Mouse (Mus musculus): ENCODE results near the gene Hcn2.

DNA sequence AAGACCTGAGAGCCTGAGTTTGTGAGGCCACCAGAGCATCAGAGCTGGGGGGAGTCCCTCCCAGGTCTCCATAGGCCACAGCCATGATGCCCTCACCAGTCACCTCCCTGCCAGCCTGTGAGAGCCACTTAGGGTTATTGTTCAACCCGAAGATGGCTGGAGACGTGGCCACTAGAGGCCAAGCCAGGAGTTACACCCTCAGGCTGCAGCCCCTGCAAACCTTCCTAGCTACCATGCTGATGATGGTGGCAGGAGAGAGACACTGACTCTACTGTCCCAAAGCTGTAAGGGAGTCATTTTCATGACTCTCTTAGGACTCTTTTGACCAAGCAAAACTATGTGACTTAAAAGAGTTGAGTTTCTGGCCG is 44.4 kb upstream of the Hcn2 start:
- peak; percentile 21; the same call in 1 of the 2 replicates for TF ChIP-seq CTCF (IDR thresholded peaks at IDR 0.05; ENCODE audit: low read depth)
- no peak for TF ChIP-seq EP300 (IDR thresholded peaks at IDR 0.05; ENCODE audit: low read depth)

Measured in liver, postnatal 0 days (tissue).